In genomic region chr8:121214975-121215374, GRCm38 (mm10) we compare ENCODE assay signal across 15 mouse cellular contexts.
DNase-seq lines count a peak whose midpoint lies in the region; ATAC-seq and TF ChIP-seq lines count a peak whose summit lies in the region.
"Had no signal": no experiment of that assay in that cellular context is flagged by ENCODE, and none has a peak within 500 bp of the region (broad histone marks: within the 10 kb centered on the region; RNA-seq: fewer than 3 reads in every experiment).

No protein-coding gene starts in this region.

- peak; percentile 62 for TF ChIP-seq CTCF in layer of hippocampus, adult 2 months (conservative IDR thresholded peaks at IDR 0.05)
- peak; percentile 42; the same call in 1 of the 2 replicates for TF ChIP-seq CTCF in bone marrow macrophage, adult 2 months (IDR thresholded peaks at IDR 0.05; ENCODE audit: low read depth, low read length)

- no peaks in the 10 kb centered on the region for H3K4me1 ChIP-seq in bone marrow macrophage, adult 2 months (ENCODE audit: control insufficient read depth, insufficient read depth, low read length)
- H3K4me1 ChIP-seq: liver, embryonic 13.5 days had no signal

- ATAC-seq in megakaryocyte-erythroid progenitor cell, adult 5-6 weeks (replicated peaks; ENCODE audit: low FRiP score, low TSS enrichment, poor library complexity, severe bottlenecking) = no peak
- ATAC-seq: hindbrain, embryonic 16.5 days had no signal

- TF ChIP-seq POLR2A in bone marrow macrophage, adult 2 months (IDR thresholded peaks at IDR 0.05; ENCODE audit: borderline replicate concordance, low read depth, low read length) = no peak

- no peak overlapping the region for H3K27ac ChIP-seq in layer of hippocampus, adult 2 months
- H3K27ac ChIP-seq in bone marrow macrophage, adult 2 months (ENCODE audit: insufficient read depth, low read depth, low read length) = no peak overlapping the region
- H3K27ac ChIP-seq: liver, embryonic 13.5 days had no signal

- no peak overlapping the region for H3K4me3 ChIP-seq in layer of hippocampus, adult 2 months
- H3K4me3 ChIP-seq in bone marrow macrophage, adult 2 months (ENCODE audit: insufficient read depth, low read length) = no peak overlapping the region
- H3K4me3 ChIP-seq: liver, embryonic 13.5 days; megakaryocyte, embryonic 14.5 days had no signal

- DNase-seq in layer of hippocampus, adult 2 months (ENCODE audit: low spot score in 2 of 2) = no peak
- DNase-seq in layer of hippocampus, adult 18-20 months (ENCODE audit: low spot score in 2 of 2) = no peak
- DNase-seq in 416B (ENCODE audit: low read depth) (peak; percentile 21), A20 (ENCODE audit: low read depth, low spot score) (peak; percentile 34)
- no peak for DNase-seq in frontal cortex, postnatal 14 days (ENCODE audit: low spot score in 2 of 2)
- DNase-seq in Muller cell, postnatal 12 days (ENCODE audit: inconsistent ontology term) = no peak
- DNase-seq: adrenal gland, postnatal 10 days; heart, postnatal 10 days; kidney, postnatal 25 days; liver, embryonic 13.5 days; right cerebral cortex, postnatal 4 days had no signal

Comparison
In these comparisons a context has a peak if more than half of its experiments do, and no peak if none do; other contexts are left out.
1. DNase-seq: peak in 416B (single experiment) and A20 (single experiment); none in layer of hippocampus, adult 2 months (0 of 2), layer of hippocampus, adult 18-20 months (0 of 2), frontal cortex, postnatal 14 days (0 of 2) and Muller cell, postnatal 12 days (single experiment).